In genomic region chr17:86499359-86500045, GRCm38 (mm10) we compare ENCODE assay signal across 9 mouse cellular contexts. TPM values are rescaled to one million over a fixed set of nuclear protein-coding genes. Genes with fewer than 3 reads are reported as not detected.
A peak's percentile ranks its signal among the peaks of the same experiment; 100 is the strongest.
DNase-seq lines count a peak whose midpoint lies in the region; ATAC-seq and TF ChIP-seq lines count a peak whose summit lies in the region.
"Had no signal": no experiment of that assay in that cellular context is flagged by ENCODE, and none has a peak within 500 bp of the region (broad histone marks: within the 10 kb centered on the region; RNA-seq: fewer than 3 reads in every experiment).

No protein-coding gene starts in this region.

- no peak for TF ChIP-seq CTCF in left cerebral cortex, adult 2 months (IDR thresholded peaks at IDR 0.05)
- no peak for TF ChIP-seq CTCF in midbrain, postnatal 0 days (IDR thresholded peaks at IDR 0.05)

- no peaks in the 10 kb centered on the region for H3K36me3 ChIP-seq in kidney, embryonic 16.5 days (ENCODE audit: insufficient read depth, low read length)
- peaks cover 12% of the 10 kb centered on the region; the same call in 1 of the 2 replicates for H3K36me3 ChIP-seq in neural tube, embryonic 15.5 days
- no peaks in the 10 kb centered on the region for H3K36me3 ChIP-seq in forebrain, embryonic 14.5 days (ENCODE audit: control insufficient read depth, insufficient read depth, low read length)
- no peaks in the 10 kb centered on the region for H3K36me3 ChIP-seq in midbrain, postnatal 0 days (ENCODE audit: insufficient read depth, low read length)

- H3K9me3 ChIP-seq in kidney, embryonic 16.5 days (ENCODE audit: low read length) = no peaks in the 10 kb centered on the region
- no peaks in the 10 kb centered on the region for H3K9me3 ChIP-seq in neural tube, embryonic 15.5 days (replicated peaks)
- H3K9me3 ChIP-seq in forebrain, embryonic 14.5 days (replicated peaks; ENCODE audit: control insufficient read depth, low read length) = no peaks in the 10 kb centered on the region
- H3K9me3 ChIP-seq in midbrain, postnatal 0 days (ENCODE audit: low read length) = no peaks in the 10 kb centered on the region

- intact Hi-C loops in left cerebral cortex, adult 2 months (cut with DNase I) = loop anchor here (5.0 to 10.0 kb wide), 2 partner anchors 253 to 745 kb away; partner anchors contain the start of gene Epas1

- no peak overlapping the region for H3K4me2 ChIP-seq in kidney, embryonic 16.5 days (replicated peaks; ENCODE audit: low read depth, low read length)
- H3K4me2 ChIP-seq in neural tube, embryonic 15.5 days = no peak overlapping the region
- H3K4me2 ChIP-seq in forebrain, embryonic 14.5 days (ENCODE audit: low read length) = no peak overlapping the region
- H3K4me2 ChIP-seq in midbrain, postnatal 0 days (ENCODE audit: low read depth, low read length, poor library complexity, severe bottlenecking) = no peak overlapping the region

- WGBS in kidney, embryonic 16.5 days = 41% methylated on average over 14 of the region's 15 CpGs
- WGBS in neural tube, embryonic 15.5 days = 59% methylated on average over 15 of the region's 15 CpGs
- WGBS in forebrain, embryonic 14.5 days = 80% methylated on average over 14 of the region's 15 CpGs
- 70% methylated on average over 15 of the region's 15 CpGs for WGBS in midbrain, postnatal 0 days

- peaks cover 18% of the 10 kb centered on the region for H3K4me1 ChIP-seq in kidney, embryonic 16.5 days (ENCODE audit: insufficient read depth, low read length)
- peaks cover 11% of the 10 kb centered on the region for H3K4me1 ChIP-seq in neural tube, embryonic 15.5 days
- no peaks in the 10 kb centered on the region for H3K4me1 ChIP-seq in forebrain, embryonic 14.5 days (ENCODE audit: control insufficient read depth, insufficient read depth, low read length)
- H3K4me1 ChIP-seq in midbrain, postnatal 0 days (ENCODE audit: insufficient read depth, low read length) = no peaks in the 10 kb centered on the region

- H3K9ac ChIP-seq in kidney, embryonic 16.5 days (replicated peaks; ENCODE audit: low read length) = peak overlapping the region; percentile 32; the same call in 1 of the 2 replicates
- H3K9ac ChIP-seq in neural tube, embryonic 15.5 days (replicated peaks) = no peak overlapping the region
- H3K9ac ChIP-seq in forebrain, embryonic 14.5 days (ENCODE audit: low read length) = no peak overlapping the region
- no peak overlapping the region for H3K9ac ChIP-seq in midbrain, postnatal 0 days (replicated peaks; ENCODE audit: low read length, poor library complexity, severe bottlenecking)

- ATAC-seq in kidney, embryonic 16.5 days (ENCODE audit: low FRiP score, low TSS enrichment) = peak; percentile 49; the same call in 1 of the 2 replicates
- no peak for ATAC-seq in neural tube, embryonic 15.5 days (ENCODE audit: low FRiP score)
- no peak for ATAC-seq in forebrain, embryonic 14.5 days
- ATAC-seq in midbrain, postnatal 0 days (ENCODE audit: low FRiP score) = no peak

- no peak for DNase-seq in left cerebral cortex, adult 2 months (ENCODE audit: extremely low spot score in 1 of 2, low spot score in 2 of 2)
- no peak for DNase-seq in left cerebral cortex, adult 18-20 months (ENCODE audit: low spot score in 2 of 2)
- peak; percentile 42 to 78 for DNase-seq in heart, adult 9 months (ENCODE audit: low spot score in 2 of 2)
- no peak for DNase-seq in spleen, adult 18-20 months
- no peak for DNase-seq in forebrain, embryonic 14.5 days (ENCODE audit: low spot score)
- DNase-seq in midbrain, postnatal 0 days (ENCODE audit: low spot score) = no peak

- peak overlapping the region; percentile 62 for H3K27ac ChIP-seq in left cerebral cortex, adult 2 months
- H3K27ac ChIP-seq in kidney, embryonic 16.5 days (ENCODE audit: low read length) = peak overlapping the region; percentile 83
- peak overlapping the region; percentile 24 for H3K27ac ChIP-seq in neural tube, embryonic 15.5 days (replicated peaks)
- H3K27ac ChIP-seq in forebrain, embryonic 14.5 days (ENCODE audit: low read depth, low read length) = no peak overlapping the region
- no peak overlapping the region for H3K27ac ChIP-seq in midbrain, postnatal 0 days (ENCODE audit: low read depth, low read length)

- H3K27me3 ChIP-seq in kidney, embryonic 16.5 days (ENCODE audit: insufficient read depth, low read length) = no peaks in the 10 kb centered on the region
- H3K27me3 ChIP-seq in neural tube, embryonic 15.5 days (replicated peaks) = no peaks in the 10 kb centered on the region
- H3K27me3 ChIP-seq in forebrain, embryonic 14.5 days (replicated peaks; ENCODE audit: control insufficient read depth, insufficient read depth, low read length) = no peaks in the 10 kb centered on the region
- no peaks in the 10 kb centered on the region for H3K27me3 ChIP-seq in midbrain, postnatal 0 days (ENCODE audit: insufficient read depth, low read length)

- no peak overlapping the region for H3K4me3 ChIP-seq in left cerebral cortex, adult 2 months
- no peak overlapping the region for H3K4me3 ChIP-seq in kidney, embryonic 16.5 days (ENCODE audit: low read length)
- no peak overlapping the region for H3K4me3 ChIP-seq in neural tube, embryonic 15.5 days (replicated peaks)
- H3K4me3 ChIP-seq in forebrain, embryonic 14.5 days (ENCODE audit: low read depth, low read length) = no peak overlapping the region
- no peak overlapping the region for H3K4me3 ChIP-seq in midbrain, postnatal 0 days (ENCODE audit: low read depth, low read length)
- H3K4me3 ChIP-seq: myocyte had no signal

RNA-seq across cellular contexts. Expression of gene Gm10309, which starts 5.5 kb away (rescaled TPM):
- not detected for total RNA-seq in left cerebral cortex, adult 2 months (2021)
- not detected for total RNA-seq in left cerebral cortex, adult 18-20 months (2021)
- polyA plus RNA-seq in kidney, embryonic 16.5 days (2015; fragmentation: Nextera tagmentation; extraction: Ambion mirVana) = 0.25 and 0.50 TPM in 2 replicates
- 0.46 and 0.49 TPM in 2 replicates for polyA plus RNA-seq in neural tube, embryonic 15.5 days (2015; fragmentation: Nextera tagmentation; extraction: Ambion mirVana)
- polyA plus RNA-seq in forebrain, embryonic 14.5 days (2014; fragmentation: Nextera tagmentation; extraction: Ambion mirVana) = 0.10 TPM in 1 of 2 replicates, not detected in the other
- not detected in 2 replicates for total RNA-seq in midbrain, postnatal 0 days (2014; rRNA removed)
- polyA plus RNA-seq in midbrain, postnatal 0 days (2015; fragmentation: Nextera tagmentation; extraction: Ambion mirVana) = 0.11 and 0.32 TPM in 2 replicates

Comparison
In these comparisons a context has a peak if more than half of its experiments do, and no peak if none do; other contexts are left out.
1. DNase-seq: peak in heart, adult 9 months (2 of 2); none in left cerebral cortex, adult 2 months (0 of 2), left cerebral cortex, adult 18-20 months (0 of 2), spleen, adult 18-20 months (0 of 2), forebrain, embryonic 14.5 days (single experiment) and midbrain, postnatal 0 days (single experiment).
2. H3K27ac ChIP-seq: peak in left cerebral cortex, adult 2 months (single experiment), kidney, embryonic 16.5 days (single experiment) and neural tube, embryonic 15.5 days (single experiment); none in forebrain, embryonic 14.5 days (single experiment) and midbrain, postnatal 0 days (single experiment).